Mouse (Mus musculus): ENCODE results near the gene Ncf1. TPM values are rescaled to one million over a fixed set of nuclear protein-coding genes. Genes with fewer than 3 reads are reported as not detected.
A peak's percentile ranks its signal among the peaks of the same experiment; 100 is the strongest.

The Ncf1 gene
- total and polyA plus RNA-seq, 3 experiments: 287 to 342 (median 302) TPM

DNA sequence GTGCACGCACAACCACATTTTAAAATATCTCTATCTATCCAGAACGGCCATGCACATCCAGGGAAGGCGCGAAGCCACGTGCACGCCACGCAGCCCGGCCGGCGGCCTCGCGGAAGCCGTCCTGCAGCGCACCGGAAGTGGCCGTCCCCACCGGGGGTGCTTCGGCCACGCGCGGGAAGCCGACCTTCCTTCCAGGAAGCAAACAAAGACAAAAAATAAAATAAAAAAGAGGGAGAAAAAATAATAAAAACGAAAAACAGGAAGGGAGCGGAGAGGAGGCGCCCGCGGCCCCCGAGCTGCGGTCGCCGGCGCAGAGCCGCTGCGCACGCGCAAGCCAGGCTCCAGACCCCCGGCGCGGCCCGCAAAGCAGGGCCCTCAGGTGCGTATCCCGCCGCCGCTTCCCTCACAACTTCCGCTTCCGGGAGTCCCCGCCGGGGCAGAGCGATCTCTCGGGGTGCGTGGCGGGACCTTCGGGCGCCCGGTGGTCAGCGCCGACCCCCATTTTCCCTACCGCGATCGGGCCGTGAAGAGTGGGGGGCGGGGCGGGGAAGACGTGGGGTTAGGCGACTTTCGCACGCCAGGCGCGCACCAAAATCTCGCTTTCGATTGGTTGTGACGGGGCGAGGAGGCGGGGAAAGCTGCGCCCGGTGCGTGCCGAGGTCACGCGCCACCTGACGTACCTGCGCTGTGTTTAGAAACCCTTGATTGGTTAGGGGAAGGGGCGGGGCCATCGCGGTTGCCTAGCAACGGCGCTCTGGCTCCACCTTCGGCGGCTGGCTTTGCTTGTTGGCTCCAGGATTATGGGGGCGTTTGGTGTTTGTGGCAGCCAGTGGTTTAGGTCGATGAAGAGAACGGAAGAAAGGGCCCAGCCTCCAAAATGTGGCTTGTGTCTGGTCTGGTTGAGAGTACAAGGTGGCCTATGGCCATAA lies 45.3 kb downstream of the Ncf1 start, which contains the start of gene Gtf2ird2:
Gtf2ird2 (plus strand) TSS at position 140 of the 929 bp plus-strand sequence.
- in situ Hi-C loops (cut with MboI; ENCODE audit: low pct_ligation_motif_present, low pct_unique_long_range_greater_than_20kb, low sequenced_read_pairs): loop anchor here (5.0 kb wide), 2 partner anchors 158 to 308 kb away; no protein-coding TSS in a partner anchor
- peak within 1 kb of the TSS; percentile 94 for H3K9ac ChIP-seq (ENCODE audit: insufficient read depth, low read depth)
- no peaks in the 10 kb centered on the region for H3K36me3 ChIP-seq (replicated peaks in 1 of 2; ENCODE audit: control insufficient read depth in 1 of 2, insufficient read depth in 1 of 2, low read length in 1 of 2)
- H3K9me3 ChIP-seq (replicated peaks; ENCODE audit: low read length): peaks cover 6% of the 10 kb centered on the region
- no peaks in the 10 kb centered on the region for H3K79me2 ChIP-seq (replicated peaks; ENCODE audit: control insufficient read depth, extremely low read depth, insufficient read depth, poor library complexity, severe bottlenecking)
- TF ChIP-seq CHD2 (IDR thresholded peaks at IDR 0.05; ENCODE audit: low read length): peak; percentile 76
- TF ChIP-seq E2F4 (IDR thresholded peaks at IDR 0.05; ENCODE audit: insufficient replicate concordance, low read depth, low read length): no peak
- TF ChIP-seq ELF1 (IDR thresholded peaks at IDR 0.05; ENCODE audit: low read depth, low read length): peak; percentile 85
- TF ChIP-seq USF2 (conservative IDR thresholded peaks at IDR 0.05; ENCODE audit: low read depth, low read length): peak; percentile 50; the same call in 1 of the 2 replicates
- no peak for TF ChIP-seq ETS1 (conservative IDR thresholded peaks at IDR 0.05; ENCODE audit: low read depth, low read length)
- 0 out of 2 replicates have a peak, but pooled peaks have one; percentile 21 for TF ChIP-seq TBP (conservative IDR thresholded peaks at IDR 0.05; ENCODE audit: low read depth, low read length)
- peak; percentile 93 for TF ChIP-seq MXI1 (IDR thresholded peaks at IDR 0.05; ENCODE audit: low read depth, low read length)
- 0 out of 2 replicates have a peak, but pooled peaks have one; percentile 68 for TF ChIP-seq NELFE (IDR thresholded peaks at IDR 0.05; ENCODE audit: low read depth, low read length)
- TF ChIP-seq MEF2A (IDR thresholded peaks at IDR 0.05; ENCODE audit: borderline replicate concordance, low read depth, low read length): 0 out of 2 replicates have a peak, but pooled peaks have one; percentile 42
- TF ChIP-seq MAX (IDR thresholded peaks at IDR 0.05; ENCODE audit: low read length): peak; percentile 99
- peak; percentile 99 for TF ChIP-seq MYC (IDR thresholded peaks at IDR 0.05; ENCODE audit: low read depth, low read length)
- TF ChIP-seq BHLHE40 (IDR thresholded peaks at IDR 0.05; ENCODE audit: low read depth, low read length): peak; percentile 98
- TF ChIP-seq HCFC1 (IDR thresholded peaks at IDR 0.05; ENCODE audit: low read depth, low read length): peak; percentile 63
- TF ChIP-seq USF1 (IDR thresholded peaks at IDR 0.05; ENCODE audit: low read depth, low read length): peak; percentile 88
- no peak for TF ChIP-seq RCOR1 (conservative IDR thresholded peaks at IDR 0.05; ENCODE audit: low read depth, low read length)
- peak; percentile 72 for TF ChIP-seq POLR2A (IDR thresholded peaks at IDR 0.05; ENCODE audit: low read depth, low read length)
- TF ChIP-seq MAZ (IDR thresholded peaks at IDR 0.05; ENCODE audit: low read depth, low read length): no peak
- 0 out of 2 replicates have a peak, but pooled peaks have one; percentile 63 for TF ChIP-seq KAT2A (IDR thresholded peaks at IDR 0.05; ENCODE audit: insufficient replicate concordance, low read length)
- peak; percentile 89 for TF ChIP-seq NRF1 (IDR thresholded peaks at IDR 0.05; ENCODE audit: low read depth, low read length)
- dilution Hi-C loops (cut with MboI; ENCODE audit: extremely low pct_ligation_motif_present, extremely low pct_unique_long_range_greater_than_20kb, low sequenced_read_pairs): no loop called here
- peak within 1 kb of the TSS; percentile 49 to 79 (median 66) for H3K4me3 ChIP-seq (replicated peaks in 1 of 3; ENCODE audit: low read depth in 2 of 3, low read length in 2 of 3, poor library complexity in 1 of 3)
- H3K4me2 ChIP-seq (ENCODE audit: insufficient read depth, low read depth, poor library complexity, severe bottlenecking): peak within 1 kb of the TSS; percentile 74
- no peaks in the 10 kb centered on the region for H3K27me3 ChIP-seq (replicated peaks)
- peaks cover 2 to 36% of the 10 kb centered on the region in 2 experiments; a peak in 3 of 4 replicates for H3K4me1 ChIP-seq (ENCODE audit: control insufficient read depth in 1 of 2, insufficient read depth in 2 of 2)
- peak; percentile 98 for DNase-seq (ENCODE audit: extremely low read depth)
- peak within 1 kb of the TSS; percentile 52; the same call in 1 of the 2 replicates for H3K27ac ChIP-seq (ENCODE audit: insufficient read depth, low read depth)
